Mouse (Mus musculus): ENCODE data around the gene Hoxc5.

- TF ChIP-seq CTCF (IDR thresholded peaks at IDR 0.05; ENCODE audit: borderline replicate concordance, extremely low read depth, insufficient read depth, insufficient read length) (no peak), POLR2A (IDR thresholded peaks at IDR 0.05; ENCODE audit: borderline replicate concordance, extremely low read depth, insufficient read depth, insufficient read length, poor library complexity, severe bottlenecking) (no peak)
Observed at GRCm38 (mm10) chr15:102954192-102955006, 12.8 kb upstream of the Hoxc5 start, which contains the start of gene Hoxc11.
